Mouse (Mus musculus) limb, embryonic 14.5 days (tissue): ENCODE data around the gene Trmo. TPM values are rescaled to one million over a fixed set of nuclear protein-coding genes. Genes with fewer than 3 reads are reported as not detected.

Source experiments
- ATAC-seq: fragments of 200-750 bp; cut with Nextera tagmentation; 2 replicates; pipeline ENCODE4 v1.8.0; 2017; ENCODE audit warnings: low read depth, moderate number of reproducible peaks, moderate TSS enrichment; ENCODE audit not compliant: low FRiP score
- DNase-seq: peaks from one replicate; pipeline ENCODE4 v3.0.0-alpha.2; 2015; ENCODE audit warnings: low spot score
- H3K27ac ChIP-seq: fragments of 300-500 bp; sonication (generic); replicated peaks from 2 replicates; pipeline ENCODE4 v1.5.1; 2014; ENCODE audit warnings: low read depth, mild to moderate bottlenecking, low read length, moderate library complexity, mixed read lengths
- H3K27me3 ChIP-seq: fragments of 300-500 bp; sonication (generic); 2 replicates; pipeline ENCODE4 v1.6.1; 2014; ENCODE audit warnings: low read length, mixed read lengths; ENCODE audit not compliant: control insufficient read depth, insufficient read depth
- H3K36me3 ChIP-seq: fragments of 300-500 bp; sonication (generic); 2 replicates; pipeline ENCODE4 v1.6.1; 2014; ENCODE audit warnings: mild to moderate bottlenecking, low read length, moderate library complexity, mixed read lengths; ENCODE audit not compliant: control insufficient read depth, insufficient read depth
- H3K4me1 ChIP-seq: fragments of 300-500 bp; sonication (generic); 2 replicates; pipeline ENCODE4 v1.6.1; 2014; ENCODE audit warnings: antibody characterized with exemption, low read length, mixed read lengths; ENCODE audit not compliant: control insufficient read depth, insufficient read depth
- H3K4me2 ChIP-seq: fragments of 300-500 bp; sonication (generic); replicated peaks from 2 replicates; pipeline ENCODE4 v1.6.1; 2014; ENCODE audit warnings: low read depth, mild to moderate bottlenecking, low read length, moderate library complexity; ENCODE audit not compliant: severe bottlenecking
- H3K4me3 ChIP-seq: fragments of 300-500 bp; sonication (generic); replicated peaks from 2 replicates; pipeline ENCODE4 v1.5.1; 2014; ENCODE audit warnings: low read length
- H3K9ac ChIP-seq: fragments of 300-500 bp; sonication (generic); 2 replicates; pipeline ENCODE4 v1.6.1; 2014; ENCODE audit warnings: mild to moderate bottlenecking, low read depth, low read length, moderate library complexity; ENCODE audit not compliant: severe bottlenecking
- H3K9me3 ChIP-seq: fragments of 300-500 bp; sonication (generic); 2 replicates; pipeline ENCODE4 v1.6.1; 2016; ENCODE audit warnings: low read length; ENCODE audit not compliant: control insufficient read depth
- POLR2A ChIP-seq: fragments of 200-500 bp; IDR thresholded peaks from 2 replicates; pipeline ENCODE4 v1.8.0; 2012; ENCODE audit warnings: inconsistent platforms, mild to moderate bottlenecking, moderate library complexity, borderline replicate concordance; ENCODE audit not compliant: insufficient read depth, insufficient read length; ENCODE audit errors: extremely low read depth
- WGBS: fragments of 180-500 bp; shearing (Covaris S2); extraction: QIAGEN DNeasy Blood & Tissue Kit; methylation state at CpG from one replicate; pipeline ENCODE4 v1.1.7; 2014; 5-methylcytosine and 5-hydroxymethylcytosine counted together
- polyA plus RNA-seq, 2 experiments: library from polyadenylated mRNA; depleted of rRNA in 1 of 2; stranded (reverse) in 1 of 2; unstranded in 1 of 2; fragments of >200 nt; fragmentation: Nextera tagmentation in 1 of 2; extraction: Ambion mirVana in 1 of 2; gene quantifications; 2 replicates each; pipeline versions ENCODE4 v1.2.1 to v1.2.3; 2012 to 2014

The Trmo gene
- polyA plus RNA-seq, 2 experiments = 7.8 to 9.2 TPM

DNA sequence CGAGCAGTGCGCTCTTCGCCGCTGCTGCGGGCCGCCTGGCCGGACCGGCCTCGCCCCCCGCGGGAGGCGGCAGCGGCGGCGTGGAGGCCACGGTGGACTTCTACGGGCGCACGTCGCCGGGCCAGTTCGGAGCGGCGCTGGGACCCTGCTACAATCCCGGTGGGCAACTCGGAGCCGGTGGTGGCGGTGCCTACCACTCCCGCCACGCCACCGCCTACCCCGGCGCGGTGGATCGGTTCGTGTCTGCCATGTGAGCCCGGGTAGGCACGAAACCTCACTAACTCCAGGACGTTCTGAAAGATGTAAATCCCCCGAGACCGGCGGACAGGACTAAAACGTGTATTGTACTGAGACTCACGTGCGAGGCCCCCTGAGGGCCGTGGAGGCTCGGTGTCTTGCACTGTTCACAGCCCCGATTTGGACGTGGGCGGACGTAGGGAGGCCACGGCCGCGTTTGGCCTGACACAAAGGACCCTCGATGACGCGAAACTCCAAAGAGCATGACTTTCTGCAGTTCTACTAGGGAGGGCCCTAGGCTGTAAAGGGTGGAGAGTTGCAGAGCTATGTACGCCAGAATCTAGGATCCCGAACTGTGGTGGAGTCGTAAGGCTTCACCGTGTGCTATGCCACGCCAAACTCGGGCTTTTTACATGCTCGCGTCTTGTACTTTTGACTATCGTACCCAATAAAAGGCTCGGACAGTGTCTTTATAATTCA lies 44.0 kb downstream of the Trmo start:
- Histone ChIP-seq H3K27me3 (peaks cover 98% of the 10 kb centered on the region), H3K4me3 (peak overlapping the region; percentile 39)
- no peak for DNase-seq

GRCm38 (mm10) chr4:46344288-46344687 lies 44.9 kb downstream of the Trmo start:
- H3K9me3 ChIP-seq = no peaks in the 10 kb centered on the region
- H3K36me3 ChIP-seq = no peaks in the 10 kb centered on the region
- no peaks in the 10 kb centered on the region for H3K4me1 ChIP-seq
- H3K27me3 ChIP-seq = peaks cover 99% of the 10 kb centered on the region
- H3K9ac ChIP-seq = no peak overlapping the region
- ATAC-seq = no peak
- under 1% methylated on average over 16 of the region's 51 CpGs for WGBS
- no peak for DNase-seq
- H3K27ac ChIP-seq = no peak overlapping the region
- no peak for TF ChIP-seq POLR2A
- peak overlapping the region; percentile 53 for H3K4me2 ChIP-seq
- peak overlapping the region; percentile 39 for H3K4me3 ChIP-seq

More for the DNA sequence above, 44.0 kb downstream of the Trmo start:
- no peak for ATAC-seq
- no peaks in the 10 kb centered on the region for H3K4me1 ChIP-seq
- no peak overlapping the region for H3K9ac ChIP-seq
- no peak overlapping the region for H3K27ac ChIP-seq
- H3K4me2 ChIP-seq = peak overlapping the region; percentile 53
- no peak for TF ChIP-seq POLR2A
- H3K9me3 ChIP-seq = no peaks in the 10 kb centered on the region
- 2% methylated on average over 63 of the region's 67 CpGs for WGBS
- H3K36me3 ChIP-seq = no peaks in the 10 kb centered on the region

DNA sequence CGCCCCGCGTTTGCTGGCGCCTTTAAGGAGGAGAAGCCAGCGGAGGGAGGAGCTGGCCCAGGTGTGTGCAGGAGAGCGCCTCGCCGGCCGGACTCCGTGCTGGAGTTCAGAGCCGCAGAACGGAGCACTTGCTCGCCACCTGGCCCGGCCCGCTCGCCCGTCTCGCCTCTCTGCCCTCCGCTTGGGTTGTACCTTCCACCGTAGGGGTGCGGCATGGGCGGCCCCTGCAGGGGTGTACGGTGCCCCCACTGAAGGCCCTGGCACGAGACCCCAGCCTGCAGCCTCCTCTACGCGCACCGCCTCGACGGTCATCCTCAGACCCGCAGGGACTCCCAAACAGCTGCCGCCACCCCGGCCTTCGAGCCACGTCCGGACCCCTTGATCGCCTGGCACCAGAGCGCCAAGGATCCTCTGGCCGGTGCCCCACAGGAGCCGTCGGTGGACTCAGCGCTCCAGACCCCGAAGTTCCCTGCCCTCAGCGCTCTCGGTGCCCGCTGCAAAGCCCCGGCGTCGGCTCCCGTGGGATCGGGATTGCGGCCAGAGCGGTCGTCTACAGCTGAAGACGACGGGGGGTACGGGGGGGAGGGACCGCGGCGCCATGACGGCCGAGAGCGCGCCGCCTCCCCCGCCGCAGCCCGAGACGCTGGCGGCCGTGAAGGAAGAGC lies 45.5 kb downstream of the Trmo start, which contains the start of gene Foxe1:
Gene Foxe1 (plus strand): TSS at position 14 of the 665 bp plus-strand sequence.
- no peak for DNase-seq
- H3K36me3 ChIP-seq = no peaks in the 10 kb centered on the region
- ATAC-seq = no peak
- H3K9ac ChIP-seq = no peak within 1 kb of the TSS
- H3K9me3 ChIP-seq = no peaks in the 10 kb centered on the region
- no peak within 1 kb of the TSS for H3K27ac ChIP-seq
- H3K4me3 ChIP-seq = peak within 1 kb of the TSS; percentile 39
- no peaks in the 10 kb centered on the region for H3K4me1 ChIP-seq
- H3K4me2 ChIP-seq = peak within 1 kb of the TSS; percentile 53
- peaks cover 99% of the 10 kb centered on the region for H3K27me3 ChIP-seq
- TF ChIP-seq POLR2A = no peak
- under 1% methylated on average over 43 of the region's 70 CpGs for WGBS

DNA sequence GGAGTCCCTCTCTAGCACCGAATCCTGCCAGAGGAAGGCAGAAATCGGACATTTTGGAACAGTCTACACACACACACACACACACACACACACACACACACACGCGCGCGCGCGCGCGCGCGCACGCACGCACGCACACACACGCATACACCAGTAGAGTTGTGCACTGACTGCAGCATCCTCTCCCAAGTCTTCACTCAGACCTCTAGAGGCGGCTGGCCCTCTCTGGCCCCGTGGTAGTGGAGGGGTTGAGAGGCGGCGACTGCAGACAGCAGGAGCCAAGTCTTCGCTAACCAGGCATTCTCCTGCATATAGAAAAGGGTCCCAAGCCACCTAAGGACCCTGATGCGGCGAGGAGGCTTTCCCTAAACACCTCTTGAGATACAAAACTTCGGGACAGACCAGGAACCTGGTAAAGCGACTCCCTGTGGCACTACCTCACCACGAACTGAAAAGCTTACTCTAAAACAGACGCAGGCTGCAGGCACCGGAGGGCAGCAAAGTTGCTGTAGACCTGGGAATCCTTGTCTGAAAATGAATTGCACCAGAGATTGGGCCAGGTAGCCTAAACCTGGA lies 46.4 kb downstream of the Trmo start:
- Histone ChIP-seq H3K27me3 (peaks cover 98% of the 10 kb centered on the region), H3K9ac (no peak overlapping the region), H3K36me3 (no peaks in the 10 kb centered on the region), H3K4me1 (no peaks in the 10 kb centered on the region), H3K4me2 (peak overlapping the region; percentile 53), H3K27ac (no peak overlapping the region), H3K4me3 (peak overlapping the region; percentile 39), H3K9me3 (no peaks in the 10 kb centered on the region)
- under 1% methylated on average over 14 of the region's 28 CpGs for WGBS
- DNase-seq (no peak), ATAC-seq (no peak)
- no peak for TF ChIP-seq POLR2A
